Mouse (Mus musculus) hindbrain, embryonic 14.5 days (tissue): Measurements from ENCODE around the gene Git2. TPM values are rescaled to one million over a fixed set of nuclear protein-coding genes. Genes with fewer than 3 reads are reported as not detected.

ENCODE experiments used
- ATAC-seq: fragments of 200-750 bp; cut with Nextera tagmentation; 2 replicates; pipeline ENCODE4 v1.8.0; 2017; ENCODE audit warnings: moderate number of reproducible peaks, mild to moderate bottlenecking, moderate TSS enrichment, moderate library complexity; ENCODE audit not compliant: low FRiP score
- DNase-seq: peaks from one replicate; pipeline ENCODE4 v3.0.0-alpha.2; 2015; ENCODE audit warnings: low spot score
- H3K27ac ChIP-seq: fragments of 300-500 bp; sonication (generic); 2 replicates; pipeline ENCODE4 v1.5.1; 2014; ENCODE audit warnings: mild to moderate bottlenecking, moderate library complexity
- H3K27me3 ChIP-seq: fragments of 300-500 bp; sonication (generic); 2 replicates; pipeline ENCODE4 v1.6.1; 2014; ENCODE audit warnings: mild to moderate bottlenecking, low read length, mixed read lengths; ENCODE audit not compliant: control insufficient read depth, insufficient read depth
- H3K36me3 ChIP-seq: fragments of 300-500 bp; sonication (generic); replicated peaks from 2 replicates; pipeline ENCODE4 v1.6.1; 2014; ENCODE audit not compliant: control insufficient read depth, insufficient read depth
- H3K4me1 ChIP-seq: fragments of 300-500 bp; sonication (generic); replicated peaks from 2 replicates; pipeline ENCODE4 v1.6.1; 2014; ENCODE audit warnings: antibody characterized with exemption, low read length, mixed read lengths; ENCODE audit not compliant: control insufficient read depth, insufficient read depth
- H3K4me2 ChIP-seq: fragments of 300-500 bp; sonication (generic); replicated peaks from 2 replicates; pipeline ENCODE4 v1.6.1; 2014; ENCODE audit warnings: mild to moderate bottlenecking, moderate library complexity
- H3K4me3 ChIP-seq: fragments of 300-500 bp; sonication (generic); replicated peaks from 2 replicates; pipeline ENCODE4 v1.5.1; 2014; ENCODE audit warnings: mild to moderate bottlenecking, low read length
- H3K9ac ChIP-seq: fragments of 300-500 bp; sonication (generic); 2 replicates; pipeline ENCODE4 v1.6.1; 2014
- H3K9me3 ChIP-seq: fragments of 300-500 bp; sonication (generic); 2 replicates; pipeline ENCODE4 v1.6.1; 2016; ENCODE audit warnings: low read length; ENCODE audit not compliant: control insufficient read depth
- WGBS: fragments of 180-500 bp; shearing (Covaris S2); extraction: QIAGEN DNeasy Blood & Tissue Kit; methylation state at CpG from one replicate; pipeline ENCODE4 v1.1.7; 2014; 5-methylcytosine and 5-hydroxymethylcytosine counted together
- polyA plus RNA-seq: library from polyadenylated mRNA; unstranded; fragments of >200 nt; fragmentation: Nextera tagmentation; extraction: Ambion mirVana; gene quantifications from 2 replicates; pipeline ENCODE4 v1.2.1, GENCODE M21; 2014

Gene Git2
- polyA plus RNA-seq, 1 experiment from 2014 or later = 45.1 TPM

DNA sequence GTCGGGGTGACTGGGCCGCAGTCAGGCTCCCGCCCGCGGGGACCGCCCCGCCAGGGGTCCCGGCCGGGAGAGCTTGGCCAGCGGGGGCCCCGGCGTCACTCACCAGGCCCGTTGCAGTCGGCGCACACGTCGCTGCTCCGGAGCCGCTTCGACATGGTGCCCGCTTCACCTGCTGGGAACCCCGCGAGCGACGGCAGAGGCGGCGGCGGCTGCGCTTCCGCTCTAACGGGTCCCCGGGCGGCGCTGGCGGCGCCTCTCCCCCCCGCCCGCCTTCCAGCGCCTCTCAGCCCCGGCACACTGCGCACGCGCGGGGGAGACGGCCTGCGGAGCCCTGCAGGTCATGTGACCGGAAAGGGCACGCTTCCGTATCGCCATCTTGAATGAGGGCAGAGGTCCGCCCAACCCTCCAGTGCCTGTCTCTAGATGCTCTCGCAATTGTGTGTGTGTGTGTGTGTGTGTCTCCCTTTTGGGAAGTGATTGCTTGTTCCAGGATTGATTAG, 2.1 kb downstream of the Git2 start:
- 0% methylated on average over 40 of the region's 52 CpGs for WGBS
- peak overlapping the region; percentile 92 for H3K4me3 ChIP-seq
- ATAC-seq (peak; percentile 82), DNase-seq (peak; percentile 97)
- no peaks in the 10 kb centered on the region for H3K27me3 ChIP-seq
- H3K9me3 ChIP-seq = no peaks in the 10 kb centered on the region
- H3K9ac ChIP-seq = peak overlapping the region; percentile 96
- no peaks in the 10 kb centered on the region for H3K36me3 ChIP-seq
- peak overlapping the region; percentile 84 for H3K4me2 ChIP-seq
- peaks cover 35% of the 10 kb centered on the region for H3K4me1 ChIP-seq
- H3K27ac ChIP-seq = peak overlapping the region; percentile 95

DNA sequence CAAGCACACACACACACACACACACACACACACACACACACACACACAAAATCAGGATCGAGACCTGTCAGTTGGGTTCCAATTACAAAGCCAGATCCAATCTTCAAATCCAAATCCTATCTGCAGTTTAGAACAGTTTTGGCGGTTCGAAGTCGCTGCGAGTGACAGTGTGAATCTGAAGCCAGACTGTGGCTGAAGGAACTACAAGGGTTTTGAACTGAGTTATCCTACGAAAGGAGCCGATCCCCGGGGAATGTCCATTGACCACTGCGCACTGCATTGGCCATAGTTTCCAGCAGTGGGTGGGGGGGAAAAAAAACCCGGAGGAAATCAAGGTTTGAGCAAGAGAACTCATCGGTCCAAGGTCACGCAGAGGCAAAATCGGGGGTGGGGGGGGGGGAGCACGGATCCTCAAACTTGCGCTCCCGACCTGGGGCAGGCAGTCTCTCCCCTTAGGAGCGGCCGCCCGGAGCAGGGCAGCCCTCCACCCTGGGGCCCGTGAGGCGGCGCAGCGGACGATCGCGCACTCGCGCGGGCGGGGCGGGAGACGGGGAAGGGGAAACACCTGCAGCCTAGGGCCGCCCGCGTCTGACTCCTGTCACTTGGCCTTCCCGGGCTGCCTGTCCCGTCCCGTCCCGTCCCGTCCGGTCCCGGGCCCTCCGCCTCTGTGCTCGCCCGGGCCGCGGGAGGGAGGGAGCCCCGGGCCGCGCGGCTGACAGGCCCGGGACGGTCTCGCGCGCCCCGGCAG, 2.7 kb downstream of the Git2 start:
- Histone ChIP-seq H3K27me3 (no peaks in the 10 kb centered on the region), H3K4me2 (peak overlapping the region; percentile 84), H3K9me3 (no peaks in the 10 kb centered on the region), H3K36me3 (no peaks in the 10 kb centered on the region), H3K4me3 (peak overlapping the region; percentile 92), H3K9ac (peak overlapping the region; percentile 96), H3K4me1 (peaks cover 30% of the 10 kb centered on the region), H3K27ac (peak overlapping the region; percentile 95)
- ATAC-seq (peak; percentile 35), DNase-seq (no peak)
- WGBS = 1% methylated on average over 45 of the region's 57 CpGs

DNA sequence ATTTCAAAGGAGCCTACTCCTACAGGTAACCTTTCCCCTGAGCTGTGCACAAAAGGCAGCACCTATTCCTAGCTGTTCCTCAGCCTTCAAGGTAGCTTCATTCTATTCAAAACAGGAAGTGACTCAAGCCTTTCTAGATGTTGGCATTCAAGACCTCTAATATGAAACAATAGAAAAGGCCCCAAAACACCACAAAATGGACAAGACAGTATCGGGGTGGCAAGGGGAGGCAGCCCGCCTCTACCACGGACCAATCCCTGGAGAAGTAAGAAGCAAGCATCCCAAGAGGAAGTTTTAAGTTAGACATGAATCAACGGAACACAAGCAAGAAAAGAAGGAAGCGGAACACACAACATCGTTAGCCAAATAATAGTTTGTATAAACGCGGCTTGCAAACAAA, 3.5 kb downstream of the Git2 start:
- ATAC-seq (no peak), DNase-seq (no peak)
- H3K27ac ChIP-seq = no peak overlapping the region
- H3K4me1 ChIP-seq = peaks cover 25% of the 10 kb centered on the region
- H3K9me3 ChIP-seq = no peaks in the 10 kb centered on the region
- H3K9ac ChIP-seq = peak overlapping the region; percentile 96; the same call in 1 of the 2 replicates
- H3K4me3 ChIP-seq = peak overlapping the region; percentile 92
- no peaks in the 10 kb centered on the region for H3K36me3 ChIP-seq
- H3K4me2 ChIP-seq = peak overlapping the region; percentile 84
- 76% methylated on average over 8 of the region's 8 CpGs for WGBS
- H3K27me3 ChIP-seq = no peaks in the 10 kb centered on the region

DNA sequence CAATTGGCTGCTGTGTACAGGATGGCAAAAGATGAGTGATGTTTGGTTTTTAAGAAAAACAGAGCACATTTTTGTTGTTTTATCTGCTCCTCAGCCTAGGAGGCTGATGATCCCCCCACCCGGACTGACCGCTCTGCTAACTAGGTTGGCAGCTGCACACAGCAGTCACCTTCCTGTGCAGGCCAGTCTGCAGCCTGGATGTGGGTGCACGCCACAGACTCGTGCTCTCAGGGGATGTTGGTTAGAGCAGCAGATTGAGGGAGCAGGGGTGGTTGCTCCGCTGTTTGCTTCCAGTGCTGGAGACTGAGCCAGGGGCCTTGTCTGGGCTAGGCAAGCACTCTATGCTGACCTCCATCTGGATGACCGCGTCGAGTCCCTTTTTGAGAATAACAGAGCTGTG, 5.5 kb downstream of the Git2 start:
- Histone ChIP-seq H3K4me1 (peaks cover 12% of the 10 kb centered on the region), H3K9ac (no peak overlapping the region), H3K4me3 (no peak overlapping the region), H3K27ac (no peak overlapping the region), H3K27me3 (no peaks in the 10 kb centered on the region), H3K9me3 (no peaks in the 10 kb centered on the region), H3K4me2 (no peak overlapping the region), H3K36me3 (peaks cover 17% of the 10 kb centered on the region; the same call in 1 of the 2 replicates)
- WGBS = 83% methylated on average over 8 of the region's 8 CpGs
- DNase-seq (no peak), ATAC-seq (no peak)

DNA sequence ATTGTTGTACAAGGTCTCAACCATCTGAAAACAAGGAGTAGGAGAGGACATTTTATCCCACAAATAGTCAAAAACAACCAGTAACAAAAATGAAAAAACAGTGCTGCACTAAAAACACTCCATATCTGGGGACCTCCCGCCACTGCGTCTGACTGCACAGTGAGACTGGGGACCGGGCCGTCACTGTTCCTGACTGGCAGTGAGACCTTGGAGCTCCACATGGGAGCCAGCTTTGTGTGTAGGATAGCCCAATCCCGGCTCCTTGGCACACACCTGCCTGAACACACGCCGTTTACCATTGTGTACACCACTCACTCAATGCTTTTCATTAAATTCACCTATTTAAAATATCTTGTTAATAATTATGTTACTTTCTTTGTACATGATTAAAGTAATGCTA, 8.1 kb downstream of the Git2 start:
- ATAC-seq (no peak), DNase-seq (no peak)
- 90% methylated on average over 7 of the region's 7 CpGs for WGBS
- Histone ChIP-seq H3K36me3 (peaks cover 42% of the 10 kb centered on the region), H3K4me2 (no peak overlapping the region), H3K4me1 (peaks cover 9% of the 10 kb centered on the region), H3K4me3 (no peak overlapping the region), H3K9ac (no peak overlapping the region), H3K27me3 (no peaks in the 10 kb centered on the region), H3K9me3 (no peaks in the 10 kb centered on the region), H3K27ac (no peak overlapping the region)

DNA sequence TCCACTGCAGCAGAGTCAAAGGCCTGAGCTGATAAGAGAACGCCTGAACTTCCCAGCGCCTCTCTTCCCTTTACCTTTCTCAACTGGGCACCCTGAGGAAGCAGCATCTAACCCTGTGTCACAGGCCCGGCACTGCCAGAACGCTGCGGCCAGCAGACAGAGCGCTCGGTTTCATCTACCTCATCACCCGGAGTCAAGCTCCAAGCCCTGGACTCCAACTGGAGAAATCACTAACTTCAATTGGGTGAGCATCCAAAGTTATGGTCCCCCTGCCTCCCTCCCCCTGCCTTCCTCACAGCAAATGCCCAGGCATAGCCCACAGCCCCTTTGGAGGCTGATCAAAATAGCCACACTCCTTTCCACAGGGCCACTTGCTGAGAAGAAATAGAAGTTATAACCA, 8.6 kb downstream of the Git2 start:
- no peak for ATAC-seq
- Histone ChIP-seq H3K9ac (no peak overlapping the region), H3K27me3 (no peaks in the 10 kb centered on the region), H3K9me3 (no peaks in the 10 kb centered on the region), H3K36me3 (peaks cover 47% of the 10 kb centered on the region), H3K27ac (no peak overlapping the region), H3K4me2 (no peak overlapping the region), H3K4me1 (peaks cover 4% of the 10 kb centered on the region), H3K4me3 (no peak overlapping the region)
- 96% methylated on average over 8 of the region's 8 CpGs for WGBS
- DNase-seq = no peak

DNA sequence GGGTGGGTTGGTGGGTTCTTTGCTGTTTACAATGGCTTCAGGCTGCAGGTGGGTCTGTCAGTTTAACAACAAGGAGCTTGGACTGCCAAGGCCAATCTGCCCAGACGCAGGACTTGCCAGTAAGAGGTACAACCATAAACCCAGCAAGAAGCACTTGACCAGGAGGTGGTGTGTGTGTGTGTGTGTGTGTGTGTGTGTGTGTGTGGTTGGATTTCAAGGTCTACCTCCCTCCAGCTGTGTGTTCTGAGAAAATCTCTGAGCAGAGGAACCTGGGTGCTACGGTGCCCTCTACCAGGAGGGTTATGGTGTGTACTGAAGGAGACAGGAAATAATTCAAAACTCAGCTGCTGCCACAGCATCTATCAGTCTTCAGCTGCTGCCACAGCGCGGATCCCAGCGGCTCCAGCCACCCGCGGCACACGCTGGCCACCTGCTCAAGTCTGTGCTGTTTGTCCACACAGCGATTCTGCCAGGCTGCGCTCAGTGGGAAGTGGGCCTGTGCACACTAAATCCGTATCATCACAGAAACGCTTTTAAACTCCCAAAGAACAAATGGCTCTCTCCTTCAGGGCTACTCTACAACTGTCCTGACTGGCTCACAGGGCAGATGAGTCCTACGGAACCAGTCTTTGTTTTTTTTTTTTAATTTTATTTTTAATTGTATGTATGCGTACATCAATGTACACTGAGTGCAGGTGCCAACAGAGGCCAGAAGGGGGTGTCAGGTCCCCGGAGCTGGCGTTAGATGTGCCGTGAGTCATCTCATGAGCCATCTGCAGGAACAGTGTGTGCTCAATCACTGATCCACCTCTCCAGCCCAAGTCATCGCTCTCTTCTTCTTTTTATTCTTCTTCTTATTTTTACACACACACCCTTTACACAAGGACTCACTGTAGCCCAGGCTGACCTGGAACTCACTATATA, 10.2 kb downstream of the Git2 start:
- no peak overlapping the region for H3K9ac ChIP-seq
- no peaks in the 10 kb centered on the region for H3K9me3 ChIP-seq
- 82% methylated on average over 18 of the region's 18 CpGs for WGBS
- ATAC-seq (no peak), DNase-seq (no peak)
- no peak overlapping the region for H3K4me2 ChIP-seq
- peaks cover 63% of the 10 kb centered on the region for H3K36me3 ChIP-seq
- H3K4me1 ChIP-seq = no peaks in the 10 kb centered on the region
- no peaks in the 10 kb centered on the region for H3K27me3 ChIP-seq
- H3K4me3 ChIP-seq = no peak overlapping the region
- no peak overlapping the region for H3K27ac ChIP-seq

DNA sequence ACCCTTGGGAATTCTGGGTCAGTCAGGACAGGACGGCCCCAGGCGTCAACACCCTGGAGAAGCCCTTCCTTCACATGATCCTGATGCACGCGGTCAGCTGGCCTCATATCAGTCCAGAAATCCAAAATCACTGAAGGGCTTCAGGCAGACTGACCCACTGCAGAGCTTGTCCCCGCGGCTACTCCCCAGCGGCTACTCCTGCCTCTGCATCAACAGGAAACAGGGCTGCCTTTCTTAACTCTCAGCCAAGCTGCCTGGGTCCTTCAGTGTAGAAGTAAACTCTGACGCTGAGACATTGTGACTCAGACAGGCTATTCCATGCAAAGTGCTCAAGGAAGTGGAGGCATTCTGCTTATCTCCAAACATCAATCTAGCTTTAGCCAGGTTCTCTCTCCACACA, 13.3 kb downstream of the Git2 start:
- Histone ChIP-seq H3K9me3 (no peaks in the 10 kb centered on the region), H3K36me3 (peaks cover 86% of the 10 kb centered on the region), H3K4me3 (no peak overlapping the region), H3K4me1 (no peaks in the 10 kb centered on the region), H3K27ac (no peak overlapping the region), H3K9ac (no peak overlapping the region), H3K27me3 (no peaks in the 10 kb centered on the region), H3K4me2 (no peak overlapping the region)
- WGBS = 91% methylated on average over 8 of the region's 8 CpGs
- DNase-seq (no peak), ATAC-seq (no peak)

DNA sequence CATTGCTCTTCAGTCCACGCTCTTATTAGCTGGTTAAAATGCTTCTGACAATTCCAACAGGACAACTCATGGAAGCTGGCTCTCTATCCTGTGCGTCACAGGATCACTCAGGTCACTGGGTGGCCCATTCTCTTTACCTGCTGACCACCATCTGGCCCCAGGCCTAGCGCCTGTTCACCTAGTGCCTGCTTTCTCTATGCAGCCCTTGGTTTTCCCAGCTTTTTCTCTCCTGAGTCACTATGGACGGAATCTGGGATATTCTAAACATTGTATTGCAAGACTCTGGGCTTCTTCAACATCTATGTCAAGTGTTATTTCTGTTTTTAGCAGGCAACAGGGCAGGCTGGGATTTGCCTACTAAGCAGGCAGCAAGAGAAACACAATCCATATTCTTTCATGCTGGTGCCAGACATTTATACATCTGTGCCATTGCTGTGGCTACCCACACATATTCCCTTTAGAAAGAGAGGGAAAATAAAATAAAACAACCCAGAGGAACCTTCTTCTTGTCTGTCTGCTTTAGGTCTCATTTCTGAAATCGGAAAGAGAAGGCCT, 15.7 kb downstream of the Git2 start:
- Histone ChIP-seq H3K4me3 (no peak overlapping the region), H3K27me3 (no peaks in the 10 kb centered on the region), H3K27ac (no peak overlapping the region), H3K9ac (no peak overlapping the region), H3K36me3 (peaks cover 91% of the 10 kb centered on the region), H3K9me3 (no peaks in the 10 kb centered on the region), H3K4me1 (no peaks in the 10 kb centered on the region), H3K4me2 (no peak overlapping the region)
- DNase-seq = no peak
- 92% methylated on average over 5 of the region's 5 CpGs for WGBS
- ATAC-seq = no peak
